Mouse (Mus musculus) splenic B cell, adult 2 months (primary cell): ENCODE measurements around the gene Fam227a.

ENCODE experiments used
- DNase-seq: peaks from one replicate; pipeline ENCODE4 v3.0.0-alpha.2; 2011; ENCODE audit warnings: low read depth, low spot score
- H3K27me3 ChIP-seq: 2 replicates; pipeline ENCODE4 v1.6.1; 2012; ENCODE audit warnings: mild to moderate bottlenecking, low read length, moderate library complexity, mixed read lengths; ENCODE audit not compliant: control insufficient read depth, poor library complexity, insufficient read depth, severe bottlenecking
- H3K36me3 ChIP-seq: 2 replicates; pipeline ENCODE4 v1.6.1; 2012; ENCODE audit warnings: mild to moderate bottlenecking, low read length, moderate library complexity, mixed read lengths; ENCODE audit not compliant: control insufficient read depth, poor library complexity, insufficient read depth, severe bottlenecking

Fam227a gene

DNA sequence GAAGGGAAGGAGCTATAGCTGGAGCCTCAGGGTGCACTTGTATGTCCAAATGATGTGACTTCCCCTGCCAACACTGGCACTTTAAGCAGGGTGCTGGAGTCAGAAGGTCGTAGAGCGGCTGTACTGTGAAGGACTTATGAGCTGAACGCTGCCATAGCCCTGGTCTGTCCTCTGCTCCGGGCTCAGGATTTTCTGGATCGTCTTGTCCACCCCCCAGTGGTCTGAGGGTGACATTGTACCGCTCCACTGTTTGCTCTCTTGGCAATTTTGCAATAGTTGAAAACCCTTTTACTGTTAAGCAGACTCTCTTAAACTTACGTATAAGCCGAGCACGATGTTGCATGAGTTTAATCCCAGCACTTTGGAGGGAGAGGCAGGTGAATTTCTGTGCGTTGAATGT, 10.4 kb upstream of the Fam227a start:
- Histone ChIP-seq H3K36me3 (peaks cover 9% of the 10 kb centered on the region; the same call in 1 of the 2 replicates), H3K27me3 (no peaks in the 10 kb centered on the region)
- no peak for DNase-seq

DNA sequence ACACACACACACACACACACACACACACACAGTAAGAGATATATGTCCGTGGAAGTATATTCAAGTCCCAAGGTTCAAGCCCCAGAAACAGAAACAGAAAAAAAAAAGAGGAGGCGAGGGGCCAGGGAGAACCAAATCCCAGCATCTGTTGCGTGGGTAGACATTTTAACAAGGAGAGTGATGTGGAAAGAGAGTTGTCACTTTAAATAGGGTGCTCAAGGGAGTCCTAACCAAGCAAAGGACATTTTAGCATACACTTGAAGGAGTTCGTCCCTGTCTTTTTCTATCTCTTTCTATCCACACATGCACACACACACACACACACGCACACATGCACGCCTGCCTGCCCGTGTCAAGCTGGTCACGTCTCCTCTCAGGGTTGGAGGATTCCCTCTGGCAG, 5.9 kb upstream of the Fam227a start:
- Histone ChIP-seq H3K27me3 (no peaks in the 10 kb centered on the region), H3K36me3 (no peaks in the 10 kb centered on the region; the same call in 1 of the 2 replicates)

GRCm38 (mm10) chr15:79661852-79662251, 3.1 kb upstream of the Fam227a start:
- Histone ChIP-seq H3K36me3 (no peaks in the 10 kb centered on the region; the same call in 1 of the 2 replicates), H3K27me3 (no peaks in the 10 kb centered on the region)
- peak; percentile 73 for DNase-seq

More for the DNA sequence above, 5.9 kb upstream of the Fam227a start:
- DNase-seq: no peak

- no peaks in the 10 kb centered on the region; the same call in 1 of the 2 replicates for H3K36me3 ChIP-seq
- H3K27me3 ChIP-seq: no peaks in the 10 kb centered on the region
- peak; percentile 90 for DNase-seq
Observed at GRCm38 (mm10) chr15:79657837-79658530, 772 bp downstream of the Fam227a start.

DNA sequence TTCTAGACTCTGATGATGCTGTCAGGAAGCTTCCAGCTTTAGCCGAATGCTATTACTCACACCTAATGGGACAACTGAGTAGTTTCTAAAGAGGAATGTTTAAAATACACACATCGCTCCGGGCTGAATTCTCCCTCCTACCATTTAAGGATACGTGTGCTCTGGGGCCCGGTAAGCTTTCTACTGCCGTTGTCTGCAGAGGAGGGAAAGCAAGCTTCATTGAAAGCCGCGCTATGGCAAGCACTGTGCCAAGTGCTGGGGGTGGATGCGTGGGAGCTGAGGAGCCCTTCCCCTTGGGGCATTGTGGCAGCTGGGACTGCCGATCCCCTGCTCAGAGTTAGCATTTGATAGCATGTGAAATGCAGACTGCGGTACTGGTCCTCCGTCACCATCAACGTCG, 2.3 kb downstream of the Fam227a start:
- no peak for DNase-seq
- H3K27me3 ChIP-seq: no peaks in the 10 kb centered on the region
- H3K36me3 ChIP-seq: no peaks in the 10 kb centered on the region

- no peaks in the 10 kb centered on the region for H3K36me3 ChIP-seq
- peak; percentile 55 for DNase-seq
- no peaks in the 10 kb centered on the region for H3K27me3 ChIP-seq
Observed at GRCm38 (mm10) chr15:79651481-79651880, 7.3 kb downstream of the Fam227a start.

- DNase-seq: peak; percentile 86
- no peaks in the 10 kb centered on the region for H3K36me3 ChIP-seq
- no peaks in the 10 kb centered on the region for H3K27me3 ChIP-seq
Observed at GRCm38 (mm10) chr15:79650569-79650968, 8.2 kb downstream of the Fam227a start.

GRCm38 (mm10) chr15:79648130-79648529, 10.6 kb downstream of the Fam227a start:
- DNase-seq: no peak
- no peaks in the 10 kb centered on the region for H3K36me3 ChIP-seq
- H3K27me3 ChIP-seq: no peaks in the 10 kb centered on the region

DNA sequence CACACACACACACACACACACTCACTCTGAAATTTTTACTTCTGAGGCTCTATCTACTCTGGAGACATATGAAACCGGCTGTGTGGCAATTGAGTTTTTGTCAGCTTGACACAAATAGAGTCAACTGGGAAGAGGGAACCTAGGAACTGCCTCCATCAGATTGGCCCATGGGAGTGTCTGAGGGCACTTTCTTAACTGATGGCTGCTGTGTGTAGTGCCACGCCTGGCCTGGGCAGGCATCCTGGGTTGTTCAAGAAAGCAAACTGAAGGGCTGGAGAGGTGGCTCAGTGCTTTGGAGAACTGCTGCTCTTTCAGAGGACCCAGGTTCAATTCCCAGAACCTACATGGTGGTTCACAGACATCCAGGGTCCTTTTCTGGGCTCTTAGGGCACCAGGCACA, 13.3 kb downstream of the Fam227a start:
- Histone ChIP-seq H3K36me3 (no peaks in the 10 kb centered on the region), H3K27me3 (no peaks in the 10 kb centered on the region)
- no peak for DNase-seq

DNA sequence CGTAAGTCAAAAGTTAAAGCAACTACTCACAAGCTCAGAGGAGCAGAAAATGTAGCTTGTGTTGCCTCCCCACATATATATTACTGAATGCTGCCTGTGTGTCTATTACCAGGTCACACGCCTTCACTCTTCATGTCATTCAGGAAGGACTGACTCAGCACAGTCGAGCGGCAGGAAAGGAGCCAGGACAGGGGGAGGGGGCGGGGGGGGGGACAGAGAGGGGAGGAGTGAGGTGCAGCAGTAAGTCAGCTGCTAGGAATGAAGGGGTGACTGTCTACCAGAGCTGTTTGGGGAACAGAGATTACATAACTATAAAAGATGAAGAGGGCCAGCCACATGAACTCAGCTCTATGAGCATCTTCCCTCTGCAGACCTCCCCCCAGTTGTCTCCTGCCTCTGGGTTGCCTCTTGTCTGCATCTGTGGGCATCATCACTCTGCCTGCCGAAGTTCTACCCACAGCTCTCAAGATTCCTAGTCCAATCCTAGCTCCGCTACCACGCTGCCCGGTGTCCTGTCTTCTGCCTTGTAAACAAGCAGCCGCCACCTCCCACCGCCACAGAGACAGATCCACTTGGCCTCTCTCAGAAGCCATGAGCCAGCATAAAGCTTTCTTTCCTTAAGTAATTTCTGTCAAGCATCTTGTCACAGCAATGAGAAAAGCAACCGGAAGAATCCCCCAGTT, 17.5 kb downstream of the Fam227a start:
- Histone ChIP-seq H3K27me3 (no peaks in the 10 kb centered on the region), H3K36me3 (no peaks in the 10 kb centered on the region)
- no peak for DNase-seq

DNA sequence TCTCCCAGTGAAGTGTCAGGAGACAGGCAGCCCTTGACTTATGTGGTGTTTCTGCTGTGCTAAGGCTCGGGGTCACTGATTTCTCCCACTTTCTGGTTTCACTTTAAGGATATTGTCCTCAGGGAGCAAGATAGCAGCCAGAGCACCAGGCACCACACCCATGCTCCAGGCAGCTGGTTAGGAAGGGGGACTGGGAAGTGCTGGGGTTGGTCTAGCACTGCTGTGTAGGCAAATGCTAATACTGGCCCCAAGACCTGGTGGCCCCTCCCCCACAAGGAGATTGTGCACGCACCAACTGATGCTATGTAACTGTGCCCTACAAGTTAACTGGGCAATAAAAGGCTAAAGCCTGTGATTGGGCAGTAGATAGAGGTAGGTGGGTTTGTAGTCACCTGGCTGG, 28.3 kb downstream of the Fam227a start:
- H3K36me3 ChIP-seq: no peaks in the 10 kb centered on the region
- H3K27me3 ChIP-seq: no peaks in the 10 kb centered on the region
- DNase-seq: no peak

DNA sequence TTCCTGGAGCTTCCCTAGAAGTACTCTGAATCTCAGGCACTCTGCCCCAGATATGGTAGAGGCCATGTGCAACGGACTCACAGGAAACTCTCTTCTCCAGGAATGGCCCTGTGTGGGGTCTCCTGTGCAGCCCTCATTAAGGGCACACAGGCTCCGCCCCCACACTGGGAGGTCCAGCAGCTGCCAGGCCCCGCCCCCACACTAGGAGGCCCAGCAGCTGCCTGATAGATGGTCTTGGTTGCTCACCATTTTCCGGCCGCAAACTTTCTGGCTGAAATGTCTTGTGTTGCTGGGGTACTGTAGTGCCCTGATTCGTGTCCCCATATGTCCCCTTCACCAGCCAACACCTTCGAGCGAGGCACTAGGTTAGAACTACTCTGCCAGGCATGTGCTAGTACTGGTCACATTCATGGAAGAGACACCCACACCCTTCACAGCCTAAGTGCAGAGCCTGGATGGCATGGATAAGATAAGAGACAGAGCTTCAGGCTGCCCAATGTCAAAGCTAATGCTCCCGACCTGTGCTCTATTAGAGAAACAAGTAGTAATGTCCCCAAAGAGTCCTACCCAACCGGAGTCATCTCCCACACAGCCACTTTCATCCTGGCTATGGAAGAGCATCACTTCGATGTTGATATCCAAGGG, 38.9 kb downstream of the Fam227a start:
- no peaks in the 10 kb centered on the region for H3K27me3 ChIP-seq
- H3K36me3 ChIP-seq: no peaks in the 10 kb centered on the region
- DNase-seq: no peak

DNA sequence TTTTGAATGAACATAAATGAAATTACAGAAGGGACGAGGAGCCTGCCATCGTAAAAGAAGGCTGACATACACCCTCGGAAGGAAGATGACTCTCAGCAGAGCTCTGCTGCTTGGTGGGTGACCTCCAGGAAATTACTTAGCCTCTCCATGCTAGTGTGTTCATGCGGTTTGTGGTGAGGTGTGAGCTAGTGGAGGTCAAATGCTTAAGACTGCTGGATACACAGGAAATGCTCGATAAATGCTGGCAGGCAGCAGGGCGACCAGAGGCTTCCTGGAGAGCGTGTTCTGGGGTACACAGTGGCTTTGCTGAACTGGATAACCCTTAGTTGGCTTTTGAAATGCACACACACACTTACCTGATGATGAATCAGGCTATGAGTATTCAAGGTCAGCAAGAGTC, 40.3 kb downstream of the Fam227a start:
- Histone ChIP-seq H3K36me3 (no peaks in the 10 kb centered on the region), H3K27me3 (no peaks in the 10 kb centered on the region)
- DNase-seq: no peak

GRCm38 (mm10) chr15:79617135-79617534, 41.6 kb downstream of the Fam227a start:
- Histone ChIP-seq H3K36me3 (no peaks in the 10 kb centered on the region), H3K27me3 (no peaks in the 10 kb centered on the region)
- DNase-seq: peak; percentile 21

DNA sequence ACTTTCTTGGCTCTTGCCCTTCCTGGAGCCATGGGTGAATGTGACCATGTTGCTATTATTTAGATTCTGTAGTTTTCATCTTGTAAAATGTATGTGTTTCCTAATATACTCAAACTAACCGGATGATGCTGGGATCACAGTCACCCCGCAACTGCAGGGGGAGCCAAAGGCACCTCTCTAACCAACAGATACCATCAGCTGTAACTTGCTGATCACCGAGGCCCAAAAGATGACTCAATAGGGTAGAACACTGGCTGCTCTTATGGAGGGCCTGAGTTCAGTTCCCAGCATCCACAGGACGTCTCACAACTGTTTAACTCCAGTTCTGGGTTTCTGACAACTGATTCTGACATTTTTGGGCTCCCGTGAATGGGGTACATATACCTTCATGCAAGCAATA, 42.0 kb downstream of the Fam227a start:
- no peak for DNase-seq
- Histone ChIP-seq H3K36me3 (no peaks in the 10 kb centered on the region), H3K27me3 (no peaks in the 10 kb centered on the region)
